Mouse (Mus musculus): ENCODE results near the gene Tmem150b. TPM values are rescaled to one million over a fixed set of nuclear protein-coding genes. Genes with fewer than 3 reads are reported as not detected.

The Tmem150b gene
- polyA plus RNA-seq, 1 experiment from 2014 or later, result 0.13 TPM

DNA sequence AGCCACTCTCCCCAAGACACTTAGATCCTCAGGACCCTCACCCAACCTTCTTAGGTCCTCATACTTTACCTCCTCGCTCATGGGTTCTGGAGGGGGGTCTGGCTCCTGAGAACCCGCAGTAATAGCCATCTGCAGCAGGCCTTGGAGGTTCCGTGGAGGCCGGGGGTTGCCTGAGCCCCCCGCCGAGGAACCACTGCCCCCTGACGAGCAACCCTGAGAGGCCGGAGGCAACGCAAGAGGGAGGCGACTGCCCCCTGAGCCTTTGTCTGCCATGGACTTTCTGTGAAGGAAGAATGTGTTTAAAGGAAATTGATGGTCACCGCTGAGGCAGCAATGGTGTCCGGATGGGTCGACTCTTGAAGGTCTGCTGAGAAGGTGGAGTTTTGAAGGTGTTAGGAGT is 40.8 kb downstream of the Tmem150b start:
- Histone ChIP-seq H3K9ac (ENCODE audit: low read length) (peak overlapping the region; percentile 63), H3K4me2 (ENCODE audit: low read depth, low read length, severe bottlenecking) (peak overlapping the region; percentile 77), H3K4me3 (ENCODE audit: low read depth, low read length) (peak overlapping the region; percentile 77), H3K9me3 (ENCODE audit: control insufficient read depth, low read length) (no peaks in the 10 kb centered on the region), H3K27me3 (ENCODE audit: control insufficient read depth, insufficient read depth, low read length) (no peaks in the 10 kb centered on the region), H3K27ac (ENCODE audit: low read depth, low read length) (0 out of 2 replicates have a peak overlapping the region, but pooled peaks have one; percentile 57), H3K4me1 (replicated peaks; ENCODE audit: control insufficient read depth, insufficient read depth, low read length) (no peaks in the 10 kb centered on the region; the same call in 1 of the 2 replicates), H3K36me3 (ENCODE audit: control insufficient read depth, insufficient read depth, low read length) (no peaks in the 10 kb centered on the region)
- peak; percentile 65 for DNase-seq (ENCODE audit: low spot score)
- WGBS, result 2% methylated on average over 13 of the region's 13 CpGs
- ATAC-seq (replicated peaks; ENCODE audit: low FRiP score), result no peak

GRCm38 (mm10) chr7:4683307-4683706 is 41.7 kb downstream of the Tmem150b start:
- ATAC-seq (replicated peaks; ENCODE audit: low FRiP score) (no peak), DNase-seq (ENCODE audit: low spot score) (no peak)
- H3K4me1 ChIP-seq (replicated peaks; ENCODE audit: control insufficient read depth, insufficient read depth, low read length), result no peaks in the 10 kb centered on the region; the same call in 1 of the 2 replicates
- no peaks in the 10 kb centered on the region for H3K27me3 ChIP-seq (ENCODE audit: control insufficient read depth, insufficient read depth, low read length)
- H3K4me2 ChIP-seq (ENCODE audit: low read depth, low read length, severe bottlenecking), result no peak overlapping the region
- H3K36me3 ChIP-seq (ENCODE audit: control insufficient read depth, insufficient read depth, low read length), result no peaks in the 10 kb centered on the region
- H3K4me3 ChIP-seq (ENCODE audit: low read depth, low read length), result no peak overlapping the region
- no peak overlapping the region for H3K27ac ChIP-seq (ENCODE audit: low read depth, low read length)
- H3K9me3 ChIP-seq (ENCODE audit: control insufficient read depth, low read length), result no peaks in the 10 kb centered on the region
- no peak overlapping the region for H3K9ac ChIP-seq (ENCODE audit: low read length)
- WGBS, result 92% methylated on average over 5 of the region's 5 CpGs

DNA sequence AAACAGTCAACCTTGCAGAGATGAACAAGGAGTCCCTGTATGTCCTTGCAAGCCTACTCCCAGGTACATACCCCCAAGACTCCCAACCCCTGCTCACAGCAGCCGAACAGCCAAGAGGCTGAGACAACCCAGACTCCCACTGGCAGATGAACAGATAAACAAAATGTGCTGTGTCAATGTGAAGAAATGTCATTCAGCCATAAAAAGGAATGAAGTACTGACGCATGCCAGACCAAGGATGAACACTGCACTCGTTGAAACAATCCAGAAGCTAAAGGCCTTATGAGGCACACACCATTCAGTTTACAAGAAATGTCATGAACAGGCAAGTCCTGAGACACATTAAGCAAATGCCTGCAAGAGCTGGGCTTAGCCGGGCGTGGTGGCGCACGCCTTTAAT is 49.8 kb downstream of the Tmem150b start:
- Histone ChIP-seq H3K27me3 (ENCODE audit: control insufficient read depth, insufficient read depth, low read length) (no peaks in the 10 kb centered on the region), H3K4me2 (ENCODE audit: low read depth, low read length, severe bottlenecking) (no peak overlapping the region), H3K4me3 (ENCODE audit: low read depth, low read length) (no peak overlapping the region), H3K4me1 (replicated peaks; ENCODE audit: control insufficient read depth, insufficient read depth, low read length) (no peaks in the 10 kb centered on the region), H3K9ac (ENCODE audit: low read length) (no peak overlapping the region), H3K9me3 (ENCODE audit: control insufficient read depth, low read length) (no peaks in the 10 kb centered on the region), H3K36me3 (ENCODE audit: control insufficient read depth, insufficient read depth, low read length) (no peaks in the 10 kb centered on the region), H3K27ac (ENCODE audit: low read depth, low read length) (no peak overlapping the region)
- no peak for ATAC-seq (replicated peaks; ENCODE audit: low FRiP score)
- 92% methylated on average over 7 of the region's 7 CpGs for WGBS
- DNase-seq (ENCODE audit: low spot score), result no peak

DNA sequence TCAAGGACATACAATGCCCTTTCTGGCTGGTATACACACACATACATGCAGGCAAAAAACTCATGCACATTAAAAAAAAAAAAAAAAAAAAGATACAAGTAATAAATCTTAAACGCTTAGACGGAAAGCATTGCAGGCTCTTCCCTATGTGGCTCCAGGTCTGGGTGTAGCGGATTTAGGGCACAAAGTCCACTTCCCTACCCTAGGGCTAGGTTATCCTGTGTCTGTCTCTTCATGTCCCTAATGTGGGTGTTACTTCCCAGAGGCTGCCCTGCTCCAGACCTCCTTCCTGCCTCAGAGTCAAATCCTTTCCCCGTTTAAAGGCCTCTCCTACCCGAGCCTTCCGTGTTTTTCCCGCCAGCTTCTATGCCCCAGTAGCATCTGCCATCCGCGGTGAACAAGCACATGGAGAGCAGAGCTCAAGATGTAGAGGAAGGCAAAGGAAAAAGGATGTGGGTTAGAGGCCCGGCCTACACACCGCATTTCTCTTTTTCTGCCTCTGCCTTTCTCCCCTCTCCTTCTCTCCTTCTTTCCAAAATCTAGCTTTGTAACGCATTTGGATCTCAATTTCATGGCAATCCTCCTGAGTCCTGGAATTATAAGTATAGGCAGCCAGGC is 50.8 kb downstream of the Tmem150b start:
- Histone ChIP-seq H3K27me3 (ENCODE audit: control insufficient read depth, insufficient read depth, low read length) (no peaks in the 10 kb centered on the region), H3K27ac (ENCODE audit: low read depth, low read length) (no peak overlapping the region), H3K4me2 (ENCODE audit: low read depth, low read length, severe bottlenecking) (no peak overlapping the region), H3K9ac (ENCODE audit: low read length) (no peak overlapping the region), H3K4me1 (replicated peaks; ENCODE audit: control insufficient read depth, insufficient read depth, low read length) (no peaks in the 10 kb centered on the region), H3K36me3 (ENCODE audit: control insufficient read depth, insufficient read depth, low read length) (no peaks in the 10 kb centered on the region), H3K9me3 (ENCODE audit: control insufficient read depth, low read length) (no peaks in the 10 kb centered on the region), H3K4me3 (ENCODE audit: low read depth, low read length) (no peak overlapping the region)
- WGBS, result 92% methylated on average over 12 of the region's 12 CpGs
- ATAC-seq (replicated peaks; ENCODE audit: low FRiP score) (no peak), DNase-seq (ENCODE audit: low spot score) (no peak)

- Histone ChIP-seq H3K4me2 (ENCODE audit: low read depth, low read length, severe bottlenecking) (no peak overlapping the region), H3K36me3 (ENCODE audit: control insufficient read depth, insufficient read depth, low read length) (no peaks in the 10 kb centered on the region; the same call in 1 of the 2 replicates), H3K27ac (ENCODE audit: low read depth, low read length) (no peak overlapping the region), H3K4me1 (replicated peaks; ENCODE audit: control insufficient read depth, insufficient read depth, low read length) (no peaks in the 10 kb centered on the region), H3K9ac (ENCODE audit: low read length) (no peak overlapping the region), H3K9me3 (ENCODE audit: control insufficient read depth, low read length) (no peaks in the 10 kb centered on the region), H3K27me3 (ENCODE audit: control insufficient read depth, insufficient read depth, low read length) (no peaks in the 10 kb centered on the region), H3K4me3 (ENCODE audit: low read depth, low read length) (no peak overlapping the region)
- ATAC-seq (replicated peaks; ENCODE audit: low FRiP score) (no peak), DNase-seq (ENCODE audit: low spot score) (no peak)
- 77% methylated on average over 4 of the region's 4 CpGs for WGBS
Measured at GRCm38 (mm10) chr7:4671956-4672355, 53.1 kb downstream of the Tmem150b start.

DNA sequence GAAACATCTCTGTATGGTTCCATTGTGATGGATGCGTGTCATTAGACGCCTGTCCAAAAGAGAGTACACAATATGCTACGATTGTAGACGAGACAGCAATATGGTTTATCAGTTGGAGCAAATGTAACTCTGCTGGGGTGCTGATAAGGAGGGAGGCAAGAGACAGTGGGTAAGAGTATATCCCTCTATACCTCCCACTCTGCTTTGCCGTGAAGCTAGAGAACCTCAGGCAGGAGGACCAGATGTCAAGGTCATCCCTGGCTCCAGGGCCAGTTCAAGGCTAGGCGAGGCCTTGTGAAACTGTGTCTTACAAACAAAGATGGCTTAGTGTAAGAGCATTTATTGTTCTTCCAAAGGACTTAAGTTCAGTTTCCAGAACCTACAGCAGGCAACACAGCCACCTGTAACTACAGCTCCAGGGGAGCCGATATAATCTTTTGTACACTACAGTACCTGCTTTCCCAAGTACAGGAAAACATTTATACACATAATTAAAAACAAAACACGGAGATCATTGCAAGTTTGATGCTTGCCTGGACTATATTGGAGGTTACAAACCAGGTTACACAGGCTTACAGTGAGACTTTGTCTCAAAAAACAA is 54.3 kb downstream of the Tmem150b start:
- Histone ChIP-seq H3K4me1 (replicated peaks; ENCODE audit: control insufficient read depth, insufficient read depth, low read length) (no peaks in the 10 kb centered on the region), H3K36me3 (ENCODE audit: control insufficient read depth, insufficient read depth, low read length) (no peaks in the 10 kb centered on the region; the same call in 1 of the 2 replicates), H3K27me3 (ENCODE audit: control insufficient read depth, insufficient read depth, low read length) (no peaks in the 10 kb centered on the region), H3K9ac (ENCODE audit: low read length) (no peak overlapping the region), H3K9me3 (ENCODE audit: control insufficient read depth, low read length) (no peaks in the 10 kb centered on the region), H3K4me2 (ENCODE audit: low read depth, low read length, severe bottlenecking) (no peak overlapping the region), H3K27ac (ENCODE audit: low read depth, low read length) (no peak overlapping the region), H3K4me3 (ENCODE audit: low read depth, low read length) (no peak overlapping the region)
- DNase-seq (ENCODE audit: low spot score) (no peak), ATAC-seq (replicated peaks; ENCODE audit: low FRiP score) (no peak)
- 92% methylated on average over 8 of the region's 8 CpGs for WGBS

- WGBS, result 98% methylated on average over 9 of the region's 9 CpGs
- Histone ChIP-seq H3K27me3 (ENCODE audit: control insufficient read depth, insufficient read depth, low read length) (no peaks in the 10 kb centered on the region), H3K4me1 (replicated peaks; ENCODE audit: control insufficient read depth, insufficient read depth, low read length) (no peaks in the 10 kb centered on the region), H3K27ac (ENCODE audit: low read depth, low read length) (no peak overlapping the region), H3K36me3 (ENCODE audit: control insufficient read depth, insufficient read depth, low read length) (no peaks in the 10 kb centered on the region; the same call in 1 of the 2 replicates), H3K9ac (ENCODE audit: low read length) (no peak overlapping the region), H3K4me2 (ENCODE audit: low read depth, low read length, severe bottlenecking) (no peak overlapping the region), H3K9me3 (ENCODE audit: control insufficient read depth, low read length) (no peaks in the 10 kb centered on the region), H3K4me3 (ENCODE audit: low read depth, low read length) (no peak overlapping the region)
- DNase-seq (ENCODE audit: low spot score), result no peak
- ATAC-seq (replicated peaks; ENCODE audit: low FRiP score), result no peak
Measured at GRCm38 (mm10) chr7:4669156-4669555, 55.9 kb downstream of the Tmem150b start.

GRCm38 (mm10) chr7:4668506-4668905 is 56.5 kb downstream of the Tmem150b start:
- H3K4me2 ChIP-seq (ENCODE audit: low read depth, low read length, severe bottlenecking), result no peak overlapping the region
- H3K4me3 ChIP-seq (ENCODE audit: low read depth, low read length), result no peak overlapping the region
- 93% methylated on average over 8 of the region's 8 CpGs for WGBS
- H3K9me3 ChIP-seq (ENCODE audit: control insufficient read depth, low read length), result no peaks in the 10 kb centered on the region
- no peaks in the 10 kb centered on the region for H3K27me3 ChIP-seq (ENCODE audit: control insufficient read depth, insufficient read depth, low read length)
- H3K36me3 ChIP-seq (ENCODE audit: control insufficient read depth, insufficient read depth, low read length), result no peaks in the 10 kb centered on the region; the same call in 1 of the 2 replicates
- DNase-seq (ENCODE audit: low spot score) (no peak), ATAC-seq (replicated peaks; ENCODE audit: low FRiP score) (no peak)
- no peak overlapping the region for H3K9ac ChIP-seq (ENCODE audit: low read length)
- no peak overlapping the region for H3K27ac ChIP-seq (ENCODE audit: low read depth, low read length)
- H3K4me1 ChIP-seq (replicated peaks; ENCODE audit: control insufficient read depth, insufficient read depth, low read length), result no peaks in the 10 kb centered on the region

- Histone ChIP-seq H3K36me3 (ENCODE audit: control insufficient read depth, insufficient read depth, low read length) (no peaks in the 10 kb centered on the region; the same call in 1 of the 2 replicates), H3K9ac (ENCODE audit: low read length) (no peak overlapping the region), H3K4me2 (ENCODE audit: low read depth, low read length, severe bottlenecking) (no peak overlapping the region), H3K4me1 (replicated peaks; ENCODE audit: control insufficient read depth, insufficient read depth, low read length) (no peaks in the 10 kb centered on the region), H3K4me3 (ENCODE audit: low read depth, low read length) (no peak overlapping the region), H3K27me3 (ENCODE audit: control insufficient read depth, insufficient read depth, low read length) (no peaks in the 10 kb centered on the region), H3K9me3 (ENCODE audit: control insufficient read depth, low read length) (no peaks in the 10 kb centered on the region), H3K27ac (ENCODE audit: low read depth, low read length) (no peak overlapping the region)
- 94% methylated on average over 5 of the region's 5 CpGs for WGBS
- ATAC-seq (replicated peaks; ENCODE audit: low FRiP score) (no peak), DNase-seq (ENCODE audit: low spot score) (no peak)
Measured at GRCm38 (mm10) chr7:4666871-4667270, 58.2 kb downstream of the Tmem150b start.

Measured in forebrain, embryonic 11.5 days (tissue).